7 mouse cellular contexts compared by ENCODE assay signal in the genomic region with DNA sequence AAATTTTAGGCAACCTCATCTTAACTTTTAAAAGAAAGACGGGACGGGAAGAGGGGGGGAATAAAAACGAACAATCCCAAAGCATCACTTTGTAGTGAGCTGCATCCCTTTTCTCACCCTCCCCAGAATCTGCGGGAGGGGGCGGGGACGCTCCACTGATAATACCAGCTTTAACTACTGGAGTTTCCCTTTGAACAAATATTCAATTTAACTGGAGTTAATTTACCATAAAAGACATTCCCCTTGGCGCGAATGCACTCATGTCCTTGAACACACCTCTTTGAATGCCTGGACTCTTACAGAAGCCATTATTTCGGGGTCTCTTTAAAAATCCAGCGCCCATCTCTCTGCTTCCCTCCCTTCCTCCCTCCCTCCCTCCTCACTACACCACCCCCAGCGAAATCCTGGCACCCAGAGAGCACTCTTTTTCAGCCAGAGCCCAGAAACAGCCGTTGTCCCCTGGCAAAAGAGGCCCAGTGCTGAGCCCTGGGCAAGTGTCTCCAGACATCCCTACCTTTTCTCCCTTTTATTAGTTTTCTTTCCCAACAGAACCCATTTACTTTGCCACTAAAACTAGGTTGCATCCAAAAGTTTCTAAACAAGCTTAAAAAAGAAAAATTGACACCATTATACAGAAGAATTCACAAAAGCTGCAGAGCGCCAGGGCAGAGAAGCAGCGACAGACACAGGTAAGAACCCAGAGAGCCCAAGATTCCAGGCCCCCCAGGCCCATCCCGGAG.
DNase-seq lines count a peak whose midpoint lies in the region; ATAC-seq lines count a peak whose summit lies in the region.

No protein-coding gene starts in this region.

- no peaks in the 10 kb centered on the region for H3K27me3 ChIP-seq in forebrain, embryonic 14.5 days (replicated peaks; ENCODE audit: control insufficient read depth, insufficient read depth, low read length)
- H3K27me3 ChIP-seq in hindbrain, embryonic 16.5 days (replicated peaks; ENCODE audit: control insufficient read depth, insufficient read depth, low read length) = no peaks in the 10 kb centered on the region
- H3K27me3 ChIP-seq in lung, embryonic 16.5 days (ENCODE audit: control insufficient read depth, insufficient read depth, low read depth, low read length) = no peaks in the 10 kb centered on the region

- peak overlapping the region; percentile 100 for H3K27ac ChIP-seq in forebrain, embryonic 14.5 days (ENCODE audit: low read depth, low read length)
- peak overlapping the region; percentile 99 for H3K27ac ChIP-seq in hindbrain, embryonic 16.5 days (ENCODE audit: low read depth, low read length)
- H3K27ac ChIP-seq in lung, embryonic 16.5 days (ENCODE audit: low read length) = peak overlapping the region; percentile 100

- H3K4me1 ChIP-seq in forebrain, embryonic 14.5 days (ENCODE audit: control insufficient read depth, insufficient read depth, low read length) = no peaks in the 10 kb centered on the region
- peaks cover 7% of the 10 kb centered on the region for H3K4me1 ChIP-seq in hindbrain, embryonic 16.5 days (ENCODE audit: control insufficient read depth, insufficient read depth, low read depth, low read length)
- H3K4me1 ChIP-seq in lung, embryonic 16.5 days (replicated peaks; ENCODE audit: control insufficient read depth, insufficient read depth, low read length) = peaks cover 33% of the 10 kb centered on the region

- ATAC-seq in forebrain, embryonic 14.5 days = peak; percentile 5; the same call in 1 of the 2 replicates
- peak; percentile 7; the same call in 1 of the 2 replicates for ATAC-seq in hindbrain, embryonic 16.5 days
- ATAC-seq in lung, embryonic 16.5 days (ENCODE audit: low read depth) = no peak

- H3K4me3 ChIP-seq in forebrain, embryonic 14.5 days (ENCODE audit: low read depth, low read length) = peak overlapping the region; percentile 91
- H3K4me3 ChIP-seq in hindbrain, embryonic 16.5 days (ENCODE audit: low read length) = peak overlapping the region; percentile 80
- H3K4me3 ChIP-seq in lung, embryonic 16.5 days (ENCODE audit: low read length) = peak overlapping the region; percentile 98

- no peaks in the 10 kb centered on the region for H3K9me3 ChIP-seq in forebrain, embryonic 14.5 days (replicated peaks; ENCODE audit: control insufficient read depth, low read length)
- no peaks in the 10 kb centered on the region for H3K9me3 ChIP-seq in hindbrain, embryonic 16.5 days (ENCODE audit: control insufficient read depth, low read length)
- H3K9me3 ChIP-seq in lung, embryonic 16.5 days (ENCODE audit: control insufficient read depth, low read length) = no peaks in the 10 kb centered on the region

- peak overlapping the region; percentile 85 for H3K4me2 ChIP-seq in forebrain, embryonic 14.5 days (ENCODE audit: low read length)
- H3K4me2 ChIP-seq in hindbrain, embryonic 16.5 days (ENCODE audit: low read length) = peak overlapping the region; percentile 99
- H3K4me2 ChIP-seq in lung, embryonic 16.5 days (ENCODE audit: low read depth, low read length) = peak overlapping the region; percentile 98

- H3K36me3 ChIP-seq in forebrain, embryonic 14.5 days (ENCODE audit: control insufficient read depth, insufficient read depth, low read length) = no peaks in the 10 kb centered on the region
- no peaks in the 10 kb centered on the region for H3K36me3 ChIP-seq in hindbrain, embryonic 16.5 days (ENCODE audit: control insufficient read depth, insufficient read depth, low read length)
- H3K36me3 ChIP-seq in lung, embryonic 16.5 days (ENCODE audit: control insufficient read depth, insufficient read depth, low read length) = no peaks in the 10 kb centered on the region

- 3% methylated on average over 15 of the region's 15 CpGs for WGBS in forebrain, embryonic 14.5 days
- 6% methylated on average over 15 of the region's 15 CpGs for WGBS in hindbrain, embryonic 16.5 days
- 5% methylated on average over 15 of the region's 15 CpGs for WGBS in lung, embryonic 16.5 days

- DNase-seq in ES-CJ7 (ENCODE audit: low read depth, low spot score) (peak; percentile 51), R1 (ENCODE audit: low read depth, low spot score) (peak; percentile 51)
- peak; percentile 88 for DNase-seq in forebrain, embryonic 14.5 days (ENCODE audit: low spot score)
- DNase-seq in testis, postnatal 10 days (ENCODE audit: low spot score) = peak; percentile 58
- DNase-seq in urinary bladder, adult 2 months (ENCODE audit: low spot score) = no peak

- H3K9ac ChIP-seq in forebrain, embryonic 14.5 days (ENCODE audit: low read length) = peak overlapping the region; percentile 98
- H3K9ac ChIP-seq in hindbrain, embryonic 16.5 days (ENCODE audit: low read depth, low read length) = peak overlapping the region; percentile 97
- peak overlapping the region; percentile 100 for H3K9ac ChIP-seq in lung, embryonic 16.5 days (ENCODE audit: low read length)
